Mouse (Mus musculus) heart, postnatal 14 days (tissue): Measurements from ENCODE around the gene Bhlhb9. TPM values are rescaled to one million over a fixed set of nuclear protein-coding genes. Genes with fewer than 3 reads are reported as not detected.
A peak's percentile ranks its signal among the peaks of the same experiment; 100 is the strongest.
"Not testable (repeated sequence)": the region's sequence is repeated elsewhere in the genome, so short reads cannot be mapped to it uniquely, and the experiment has no call there.

Experiments
- DNase-seq, 2 experiments: peaks; one replicate each; pipeline ENCODE4 v3.0.0; 2021 to 2022
- intact Hi-C: fragments of 180-260 bp; cut with DNase I; formaldehyde crosslinking; loops from one replicate; pipeline ENCODE4 v1.15.1; 2025
- long read RNA-seq, 2 experiments: library from polyadenylated mRNA; stranded (forward); transcript quantifications; one replicate each; pipeline ENCODE4 v2.0.0; 2021
- total RNA-seq, 2 experiments: library from RNA; stranded (reverse); gene quantifications; 2 replicates each; pipeline ENCODE4 v1.2.3; 2021

The Bhlhb9 gene
- total RNA-seq = 10 to 100 TPM; 16.1 to 26.6 TPM
- long read RNA-seq, experiment 1, transcript Bhlhb9-204 (5 exons, 2,812 nt) = major isoform, 31 of 39 reads
- long read RNA-seq, experiment 1, partial matches to known transcripts = 1 of 39 reads
- long read RNA-seq, experiment 1, other reads (novel, unspliced or antisense) = 4 of 39 reads
- long read RNA-seq, experiment 2, transcript Bhlhb9-204 (5 exons, 2,812 nt) = major isoform, 52 of 59 reads
- long read RNA-seq, experiment 2, partial matches to known transcripts = 2 of 59 reads
- long read RNA-seq, experiment 2, other reads (novel, unspliced or antisense) = 1 of 59 reads

GRCm38 (mm10) chrX:135797212-135797644 is at the start of gene Bhlhb9:
Bhlhb9 (plus strand) TSS chrX:135797594.
- intact Hi-C loops = loop anchor here (5.0 to 10.0 kb wide), 2 partner anchors 35 to 232 kb away; no protein-coding TSS in a partner anchor
- DNase-seq = peak; percentile 42 to 68

- DNase-seq = peak; percentile 64 to 77
- intact Hi-C loops = loop anchor here (2.0 to 5.0 kb wide), 2 partner anchors 14 to 101 kb away; no protein-coding TSS in a partner anchor
Observed at GRCm38 (mm10) chrX:135752832-135753231, 44.6 kb upstream of the Bhlhb9 start.

- DNase-seq = peak; percentile 28 to 53
- intact Hi-C loops = loop anchor here (5.0 kb wide), 1 partner anchor 36 kb away; the partner anchor contains the start of gene Bhlhb9
Observed at GRCm38 (mm10) chrX:135761707-135762106, 35.7 kb upstream of the Bhlhb9 start.

- DNase-seq = no peak
- intact Hi-C loops = no loop called here
Observed at GRCm38 (mm10) chrX:135768043-135768548, 29.3 kb upstream of the Bhlhb9 start.

GRCm38 (mm10) chrX:135768565-135768964 is 28.8 kb upstream of the Bhlhb9 start:
- intact Hi-C loops = no loop called here
- DNase-seq = no peak

GRCm38 (mm10) chrX:135791536-135791935 is 5.9 kb upstream of the Bhlhb9 start:
- intact Hi-C loops = loop anchor here (10.0 kb wide), 1 partner anchor 227 kb away; no protein-coding TSS in a partner anchor
- no peak for DNase-seq

GRCm38 (mm10) chrX:135792326-135792725 is 5.1 kb upstream of the Bhlhb9 start:
- no peak for DNase-seq
- intact Hi-C loops = loop anchor here (10.0 kb wide), 1 partner anchor 228 kb away; no protein-coding TSS in a partner anchor

- DNase-seq = peak; percentile 8 to 36
- intact Hi-C loops = loop anchor here (5.0 to 10.0 kb wide), 2 partner anchors 33 to 231 kb away; no protein-coding TSS in a partner anchor
Observed at GRCm38 (mm10) chrX:135795591-135796304, 1.6 kb upstream of the Bhlhb9 start.

GRCm38 (mm10) chrX:135796305-135797211 is 836 bp upstream of the Bhlhb9 start:
- intact Hi-C loops = loop anchor here (5.0 to 10.0 kb wide), 2 partner anchors 34 to 232 kb away; no protein-coding TSS in a partner anchor
- DNase-seq = peak in 1 of 2 experiments; percentile 1

GRCm38 (mm10) chrX:135804149-135804548 is 6.8 kb downstream of the Bhlhb9 start:
- DNase-seq = no peak
- intact Hi-C loops = loop anchor here (5.0 kb wide), 1 partner anchor 173 kb away; no protein-coding TSS in a partner anchor

- intact Hi-C loops = loop anchor here (5.0 kb wide), 1 partner anchor 157 kb away; no protein-coding TSS in a partner anchor
- peak; percentile 3 to 67 for DNase-seq
Observed at GRCm38 (mm10) chrX:135805780-135806179, 8.4 kb downstream of the Bhlhb9 start.

- intact Hi-C loops, DNase-seq: not testable (repeated sequence)
Observed at GRCm38 (mm10) chrX:135835896-135836295, 38.5 kb downstream of the Bhlhb9 start.

GRCm38 (mm10) chrX:135837896-135838295 is 40.5 kb downstream of the Bhlhb9 start:
- no peak for DNase-seq

GRCm38 (mm10) chrX:135838521-135839360 is 41.3 kb downstream of the Bhlhb9 start, which contains the start of gene Gprasp2:
Gprasp2 (plus strand) TSS chrX:135839034.
- peak; percentile 3 to 15 for DNase-seq
- intact Hi-C loops = not testable (repeated sequence)

More at GRCm38 (mm10) chrX:135837896-135838295, 40.5 kb downstream of the Bhlhb9 start:
- intact Hi-C loops = no loop called here

- peak; percentile 12 to 46 for DNase-seq
- intact Hi-C loops = not testable (repeated sequence)
Observed at GRCm38 (mm10) chrX:135839397-135840391, 42.3 kb downstream of the Bhlhb9 start.

GRCm38 (mm10) chrX:135866806-135867205 is 69.4 kb downstream of the Bhlhb9 start:
- DNase-seq, intact Hi-C loops: not testable (repeated sequence)

GRCm38 (mm10) chrX:135876679-135877078 is 79.3 kb downstream of the Bhlhb9 start:
- intact Hi-C loops = no loop called here
- DNase-seq = no peak
